Mouse (Mus musculus): ENCODE measurements at regions not wholly inside any gene's neighbourhood (a gene's known extent, or its start where the extent isn't known, plus 50 kb on each side); places are given as distances from the start of the nearest gene placed in this dataset.

DNA sequence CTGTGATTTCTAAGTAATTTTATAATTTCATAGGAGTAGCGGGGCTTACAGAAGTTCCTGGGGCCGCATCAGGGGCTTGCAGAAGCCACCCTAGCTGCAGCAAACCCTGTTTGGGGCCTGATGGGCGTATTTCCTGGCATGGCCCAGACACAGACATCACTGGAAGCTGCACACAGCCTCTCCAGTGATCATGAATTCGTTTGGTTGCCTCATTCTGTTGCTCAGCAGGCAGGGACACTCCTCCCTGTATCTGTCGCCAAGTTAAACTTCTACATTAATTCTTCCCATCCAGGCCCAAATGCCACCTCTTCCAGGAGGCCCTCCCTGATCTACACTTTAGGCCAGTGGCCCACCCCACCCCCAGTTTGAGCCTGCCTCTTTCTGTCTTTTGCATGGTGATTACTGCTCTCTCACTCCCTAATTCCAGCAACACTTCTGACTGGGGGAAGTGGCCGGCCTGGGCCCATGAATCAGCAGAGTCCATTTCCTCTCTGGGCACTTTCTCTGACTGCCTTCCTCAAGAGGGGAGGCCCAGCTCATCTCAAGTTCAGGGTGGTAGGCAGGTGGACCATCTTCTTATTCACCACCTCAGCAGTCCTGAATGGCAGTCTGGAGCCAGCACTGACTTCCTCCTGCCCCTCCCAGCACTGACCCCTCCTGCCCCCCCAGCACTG is 51.0 kb upstream of the Tmem189 start:
- no peak overlapping the region for H3K4me3 ChIP-seq
- no peaks in the 10 kb centered on the region for H3K36me3 ChIP-seq
- no peak overlapping the region for H3K9ac ChIP-seq
- no peak for ATAC-seq (ENCODE audit: insufficient number of reproducible peaks, low FRiP score, low TSS enrichment, low read depth)
- no peak overlapping the region for H3K4me2 ChIP-seq
- H3K27ac ChIP-seq, result no peak overlapping the region
- H3K4me1 ChIP-seq, result peaks cover 23% of the 10 kb centered on the region
- H3K27me3 ChIP-seq, result no peaks in the 10 kb centered on the region
- H3K9me3 ChIP-seq, result no peaks in the 10 kb centered on the region
- 53% methylated on average over 6 of the region's 6 CpGs for WGBS

All from limb, embryonic 15.5 days (tissue).